Mouse (Mus musculus): ENCODE measurements at regions not wholly inside any gene's neighbourhood (a gene's known extent, or its start where the extent isn't known, plus 50 kb on each side); places are given as distances from the start of the nearest gene placed in this dataset.

DNA sequence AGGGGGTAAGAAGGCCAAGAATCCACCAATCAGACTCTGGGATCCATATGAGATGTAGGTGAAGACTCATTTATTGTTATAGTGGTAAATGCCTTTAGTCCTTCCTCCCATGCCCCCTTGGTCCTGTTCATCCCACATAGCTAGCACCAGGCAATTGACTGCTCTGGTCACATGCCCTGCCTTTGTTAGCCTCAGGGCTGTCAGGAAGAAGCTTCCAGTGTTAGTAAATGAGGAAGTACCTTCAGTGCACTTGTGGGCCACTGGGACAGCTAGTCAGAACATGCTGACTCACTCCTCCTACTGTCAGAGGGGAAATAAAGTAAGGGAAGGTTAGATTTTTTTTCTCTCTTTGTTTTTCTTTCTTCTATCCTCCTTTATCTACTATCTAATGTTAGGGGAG lies 1476.3 kb downstream of the D3Ertd751e start:
- TF ChIP-seq EP300 (optimal IDR thresholded peaks at IDR 0.05) (no peak), CTCF (IDR thresholded peaks at IDR 0.05; ENCODE audit: low read depth) (no peak)
